Mouse (Mus musculus): ENCODE data around the gene Izumo4.
A peak's percentile ranks its signal among the peaks of the same experiment; 100 is the strongest.

Gene Izumo4

GRCm38 (mm10) chr10:80701721-80702535, at the start of gene Izumo4, which contains the start of gene Mob3a:
Gene Izumo4 (plus strand): TSS chr10:80702184.
Gene Mob3a (minus strand): TSS chr10:80701977.
- DNase-seq (ENCODE audit: low spot score in 2 of 2): peak; percentile 97 to 99

GRCm38 (mm10) chr10:80653156-80653720, 48.7 kb upstream of the Izumo4 start:
- no peak for DNase-seq (ENCODE audit: low spot score in 2 of 2)

- no peak for DNase-seq (ENCODE audit: low spot score in 2 of 2)
Observed at GRCm38 (mm10) chr10:80654866-80655265, 47.1 kb upstream of the Izumo4 start.

- no peak for DNase-seq (ENCODE audit: low spot score in 2 of 2)
Observed at GRCm38 (mm10) chr10:80655406-80656129, 46.4 kb upstream of the Izumo4 start.

- DNase-seq (ENCODE audit: low spot score in 2 of 2): peak; percentile 91 to 99
Observed at GRCm38 (mm10) chr10:80656130-80656862, 45.7 kb upstream of the Izumo4 start.

- no peak for DNase-seq (ENCODE audit: low spot score in 2 of 2)
Observed at GRCm38 (mm10) chr10:80656863-80657623, 44.9 kb upstream of the Izumo4 start, which contains the start of gene Btbd2. Gene Btbd2 (minus strand): TSS chr10:80657071.

- DNase-seq (ENCODE audit: low spot score in 2 of 2): no peak
Observed at GRCm38 (mm10) chr10:80658194-80658840, 43.7 kb upstream of the Izumo4 start.

- DNase-seq (ENCODE audit: low spot score in 2 of 2): peak in 1 of 2 experiments; percentile 41
Observed at GRCm38 (mm10) chr10:80658841-80659202, 43.2 kb upstream of the Izumo4 start.

- DNase-seq (ENCODE audit: low spot score in 2 of 2): peak; percentile 64 to 86
Observed at GRCm38 (mm10) chr10:80659213-80659612, 42.8 kb upstream of the Izumo4 start.

- DNase-seq (ENCODE audit: low spot score in 2 of 2): peak; percentile 71 to 89
Observed at GRCm38 (mm10) chr10:80661149-80661548, 40.8 kb upstream of the Izumo4 start.

- DNase-seq (ENCODE audit: low spot score in 2 of 2): no peak
Observed at GRCm38 (mm10) chr10:80663485-80664196, 38.3 kb upstream of the Izumo4 start.

GRCm38 (mm10) chr10:80664197-80665015, 37.6 kb upstream of the Izumo4 start:
- DNase-seq (ENCODE audit: low spot score in 2 of 2): no peak

- DNase-seq (ENCODE audit: low spot score in 2 of 2): no peak
Observed at GRCm38 (mm10) chr10:80665016-80665380, 37.0 kb upstream of the Izumo4 start.

GRCm38 (mm10) chr10:80665459-80665858, 36.5 kb upstream of the Izumo4 start:
- no peak for DNase-seq (ENCODE audit: low spot score in 2 of 2)

GRCm38 (mm10) chr10:80665981-80666733, 35.8 kb upstream of the Izumo4 start:
- no peak for DNase-seq (ENCODE audit: low spot score in 2 of 2)

GRCm38 (mm10) chr10:80666837-80667412, 35.1 kb upstream of the Izumo4 start:
- no peak for DNase-seq (ENCODE audit: low spot score in 2 of 2)

GRCm38 (mm10) chr10:80668614-80669013, 33.4 kb upstream of the Izumo4 start:
- no peak for DNase-seq (ENCODE audit: low spot score in 2 of 2)

- DNase-seq (ENCODE audit: low spot score in 2 of 2): no peak
Observed at GRCm38 (mm10) chr10:80669018-80669417, 33.0 kb upstream of the Izumo4 start.

Measured in thymus, postnatal 10 days (tissue).